Mouse (Mus musculus) hindbrain, embryonic 13.5 days (tissue): ENCODE results near the gene Mnd1. TPM values are rescaled to one million over a fixed set of nuclear protein-coding genes. Genes with fewer than 3 reads are reported as not detected.

Source experiments
- ATAC-seq: fragments of 200-750 bp; cut with Nextera tagmentation; 2 replicates; pipeline ENCODE4 v1.8.0; 2017; ENCODE audit warnings: moderate TSS enrichment; ENCODE audit not compliant: low FRiP score
- H3K27ac ChIP-seq: fragments of 300-500 bp; sonication (generic); 2 replicates; pipeline ENCODE4 v1.5.1; 2015; ENCODE audit warnings: inconsistent platforms, mild to moderate bottlenecking, moderate library complexity
- H3K27me3 ChIP-seq: fragments of 300-500 bp; sonication (generic); 2 replicates; pipeline ENCODE4 v1.6.1; 2015; ENCODE audit warnings: mild to moderate bottlenecking, inconsistent platforms
- H3K36me3 ChIP-seq: fragments of 300-500 bp; sonication (generic); 2 replicates; pipeline ENCODE4 v1.6.1; 2015; ENCODE audit warnings: mild to moderate bottlenecking, inconsistent platforms
- H3K4me1 ChIP-seq: fragments of 300-500 bp; sonication (generic); replicated peaks from 2 replicates; pipeline ENCODE4 v1.6.1; 2015; ENCODE audit warnings: inconsistent platforms
- H3K4me2 ChIP-seq: fragments of 300-500 bp; sonication (generic); 2 replicates; pipeline ENCODE4 v1.6.1; 2015; ENCODE audit warnings: inconsistent platforms, mild to moderate bottlenecking, moderate library complexity
- H3K4me3 ChIP-seq: fragments of 300-500 bp; sonication (generic); 2 replicates; pipeline ENCODE4 v1.5.1; 2015; ENCODE audit warnings: mild to moderate bottlenecking, inconsistent platforms
- H3K9ac ChIP-seq: fragments of 300-500 bp; sonication (generic); 2 replicates; pipeline ENCODE4 v1.6.1; 2015; ENCODE audit warnings: mild to moderate bottlenecking, inconsistent platforms
- H3K9me3 ChIP-seq: fragments of 300-500 bp; sonication (generic); 2 replicates; pipeline ENCODE4 v1.6.1; 2016; ENCODE audit warnings: inconsistent platforms
- WGBS: fragments of 180-500 bp; shearing (Covaris S2); methylation state at CpG from one replicate; pipeline ENCODE4 v1.1.7; 2015; 5-methylcytosine and 5-hydroxymethylcytosine counted together
- polyA plus RNA-seq: library from polyadenylated mRNA; unstranded; fragments of >200 nt; fragmentation: Nextera tagmentation; extraction: Ambion mirVana; gene quantifications from 2 replicates; pipeline ENCODE4 v1.2.1, GENCODE M21; 2015

Gene Mnd1
- polyA plus RNA-seq, 1 experiment from 2014 or later, result 2.8 TPM

GRCm38 (mm10) chr3:84125704-84126289, 29.8 kb downstream of the Mnd1 start:
- no peak overlapping the region for H3K27ac ChIP-seq
- no peaks in the 10 kb centered on the region for H3K27me3 ChIP-seq
- no peaks in the 10 kb centered on the region for H3K9me3 ChIP-seq
- H3K9ac ChIP-seq, result no peak overlapping the region
- WGBS, result 59% methylated on average over 6 of the region's 6 CpGs
- H3K4me2 ChIP-seq, result no peak overlapping the region
- ATAC-seq, result no peak
- no peaks in the 10 kb centered on the region for H3K4me1 ChIP-seq
- no peak overlapping the region for H3K4me3 ChIP-seq
- H3K36me3 ChIP-seq, result no peaks in the 10 kb centered on the region

GRCm38 (mm10) chr3:84123461-84123860, 32.1 kb downstream of the Mnd1 start:
- Histone ChIP-seq H3K4me2 (no peak overlapping the region), H3K4me1 (no peaks in the 10 kb centered on the region), H3K9ac (no peak overlapping the region), H3K4me3 (no peak overlapping the region), H3K9me3 (no peaks in the 10 kb centered on the region), H3K27me3 (no peaks in the 10 kb centered on the region), H3K36me3 (no peaks in the 10 kb centered on the region), H3K27ac (no peak overlapping the region)
- ATAC-seq, result no peak
- WGBS, result 75% methylated on average over 3 of the region's 3 CpGs

- 73% methylated on average over 7 of the region's 7 CpGs for whole genome bisulfite sequencing
- Histone ChIP-seq H3K4me2 (no peak overlapping the region), H3K4me3 (no peak overlapping the region), H3K36me3 (no peaks in the 10 kb centered on the region), H3K4me1 (no peaks in the 10 kb centered on the region), H3K9ac (no peak overlapping the region), H3K27ac (no peak overlapping the region), H3K27me3 (no peaks in the 10 kb centered on the region), H3K9me3 (no peaks in the 10 kb centered on the region)
- no peak for ATAC-seq
These were observed 36.9 kb downstream of the Mnd1 start for GRCm38 (mm10) chr3:84118718-84119117.

- 85% methylated on average over 7 of the region's 7 CpGs for WGBS
- no peak for ATAC-seq
- H3K9ac ChIP-seq, result no peak overlapping the region
- no peak overlapping the region for H3K27ac ChIP-seq
- no peak overlapping the region for H3K4me3 ChIP-seq
- no peak overlapping the region for H3K4me2 ChIP-seq
- no peaks in the 10 kb centered on the region for H3K9me3 ChIP-seq
- no peaks in the 10 kb centered on the region for H3K4me1 ChIP-seq
- H3K36me3 ChIP-seq, result no peaks in the 10 kb centered on the region
- H3K27me3 ChIP-seq, result no peaks in the 10 kb centered on the region
These were observed 37.4 kb downstream of the Mnd1 start for GRCm38 (mm10) chr3:84118178-84118577.

- WGBS, result 77% methylated on average over 2 of the region's 2 CpGs
- H3K4me1 ChIP-seq, result no peaks in the 10 kb centered on the region
These were observed 47.0 kb downstream of the Mnd1 start for GRCm38 (mm10) chr3:84108614-84109013.

GRCm38 (mm10) chr3:84106106-84106505, 49.5 kb downstream of the Mnd1 start:
- no peaks in the 10 kb centered on the region for H3K4me1 ChIP-seq

More at GRCm38 (mm10) chr3:84108614-84109013, 47.0 kb downstream of the Mnd1 start:
- Histone ChIP-seq H3K4me2 (no peak overlapping the region), H3K9me3 (peaks cover 2% of the 10 kb centered on the region; the same call in 1 of the 2 replicates), H3K4me3 (no peak overlapping the region), H3K27me3 (no peaks in the 10 kb centered on the region), H3K36me3 (no peaks in the 10 kb centered on the region), H3K9ac (no peak overlapping the region), H3K27ac (no peak overlapping the region)
- ATAC-seq, result no peak

GRCm38 (mm10) chr3:84103536-84103935, 52.0 kb downstream of the Mnd1 start:
- ATAC-seq, result no peak
- H3K36me3 ChIP-seq, result no peaks in the 10 kb centered on the region
- H3K4me3 ChIP-seq, result no peak overlapping the region
- peaks cover 2% of the 10 kb centered on the region; the same call in 1 of the 2 replicates for H3K9me3 ChIP-seq
- H3K4me1 ChIP-seq, result no peaks in the 10 kb centered on the region
- H3K4me2 ChIP-seq, result no peak overlapping the region
- no peak overlapping the region for H3K27ac ChIP-seq
- no peak overlapping the region for H3K9ac ChIP-seq
- WGBS, result 83% methylated on average over 2 of the region's 2 CpGs
- H3K27me3 ChIP-seq, result no peaks in the 10 kb centered on the region

More at GRCm38 (mm10) chr3:84106106-84106505, 49.5 kb downstream of the Mnd1 start:
- Histone ChIP-seq H3K27me3 (no peaks in the 10 kb centered on the region), H3K36me3 (no peaks in the 10 kb centered on the region), H3K9ac (no peak overlapping the region), H3K4me3 (no peak overlapping the region), H3K4me2 (no peak overlapping the region), H3K27ac (no peak overlapping the region), H3K9me3 (peaks cover 2% of the 10 kb centered on the region; the same call in 1 of the 2 replicates)
- no peak for ATAC-seq
- WGBS, result 81% methylated on average over 2 of the region's 2 CpGs

GRCm38 (mm10) chr3:84092875-84093274, 62.7 kb downstream of the Mnd1 start:
- Histone ChIP-seq H3K4me1 (no peaks in the 10 kb centered on the region), H3K4me3 (no peak overlapping the region), H3K9ac (no peak overlapping the region), H3K4me2 (no peak overlapping the region), H3K36me3 (no peaks in the 10 kb centered on the region), H3K27ac (no peak overlapping the region), H3K27me3 (no peaks in the 10 kb centered on the region), H3K9me3 (no peaks in the 10 kb centered on the region)
- 96% methylated on average over 2 of the region's 2 CpGs for WGBS
- ATAC-seq, result no peak

- Histone ChIP-seq H3K4me2 (no peak overlapping the region), H3K9ac (no peak overlapping the region), H3K27ac (no peak overlapping the region), H3K27me3 (no peaks in the 10 kb centered on the region), H3K4me3 (no peak overlapping the region), H3K4me1 (no peaks in the 10 kb centered on the region), H3K9me3 (no peaks in the 10 kb centered on the region), H3K36me3 (no peaks in the 10 kb centered on the region)
- WGBS, result 39% methylated on average over 2 of the region's 2 CpGs
- no peak for ATAC-seq
These were observed 64.6 kb downstream of the Mnd1 start for GRCm38 (mm10) chr3:84090982-84091381.

GRCm38 (mm10) chr3:84086921-84087320, 68.7 kb downstream of the Mnd1 start:
- H3K27me3 ChIP-seq, result no peaks in the 10 kb centered on the region
- ATAC-seq, result no peak
- H3K27ac ChIP-seq, result no peak overlapping the region
- H3K4me2 ChIP-seq, result no peak overlapping the region
- no peak overlapping the region for H3K9ac ChIP-seq
- no peaks in the 10 kb centered on the region for H3K4me1 ChIP-seq
- no peaks in the 10 kb centered on the region for H3K36me3 ChIP-seq
- H3K9me3 ChIP-seq, result peaks cover 5% of the 10 kb centered on the region; the same call in 1 of the 2 replicates
- no peak overlapping the region for H3K4me3 ChIP-seq
- 74% methylated on average over 2 of the region's 2 CpGs for WGBS

- 92% methylated on average over 7 of the region's 7 CpGs for WGBS
- Histone ChIP-seq H3K4me3 (no peak overlapping the region), H3K9me3 (peaks cover 6% of the 10 kb centered on the region; the same call in 1 of the 2 replicates), H3K36me3 (no peaks in the 10 kb centered on the region), H3K27ac (no peak overlapping the region), H3K9ac (no peak overlapping the region), H3K4me2 (no peak overlapping the region), H3K4me1 (no peaks in the 10 kb centered on the region), H3K27me3 (no peaks in the 10 kb centered on the region)
- no peak for ATAC-seq
These were observed 69.2 kb downstream of the Mnd1 start for GRCm38 (mm10) chr3:84086337-84086736.

GRCm38 (mm10) chr3:84085429-84085828, 70.2 kb downstream of the Mnd1 start:
- 63% methylated on average over 9 of the region's 9 CpGs for WGBS
- no peak for ATAC-seq
- H3K4me1 ChIP-seq, result no peaks in the 10 kb centered on the region

GRCm38 (mm10) chr3:84081208-84081722, 74.3 kb downstream of the Mnd1 start:
- Histone ChIP-seq H3K9me3 (peaks cover 6% of the 10 kb centered on the region; the same call in 1 of the 2 replicates), H3K4me1 (no peaks in the 10 kb centered on the region; the same call in 1 of the 2 replicates), H3K4me3 (no peak overlapping the region), H3K36me3 (no peaks in the 10 kb centered on the region), H3K9ac (no peak overlapping the region), H3K4me2 (no peak overlapping the region), H3K27ac (no peak overlapping the region), H3K27me3 (no peaks in the 10 kb centered on the region)
- ATAC-seq, result no peak
- 94% methylated on average over 4 of the region's 4 CpGs for WGBS

More at GRCm38 (mm10) chr3:84085429-84085828, 70.2 kb downstream of the Mnd1 start:
- no peak overlapping the region for H3K27ac ChIP-seq
- peaks cover 6% of the 10 kb centered on the region; the same call in 1 of the 2 replicates for H3K9me3 ChIP-seq
- no peaks in the 10 kb centered on the region for H3K36me3 ChIP-seq
- H3K4me2 ChIP-seq, result no peak overlapping the region
- no peak overlapping the region for H3K4me3 ChIP-seq
- no peak overlapping the region for H3K9ac ChIP-seq
- no peaks in the 10 kb centered on the region for H3K27me3 ChIP-seq
